Mouse (Mus musculus) MEL (cell line): ENCODE results near the gene Olfr462.

Experiments
- BHLHE40 ChIP-seq: IDR thresholded peaks from 2 replicates; pipeline ENCODE4 v1.6.1; 2012; ENCODE audit warnings: low read depth, mild to moderate bottlenecking, inconsistent platforms, low read length, improper control_type of control experiment, borderline replicate concordance
- CHD1 ChIP-seq: IDR thresholded peaks from 2 replicates; pipeline ENCODE4 v1.6.1; 2012; ENCODE audit warnings: low read depth, mild to moderate bottlenecking, inconsistent platforms, low read length, improper control_type of control experiment
- CHD2 ChIP-seq: IDR thresholded peaks from 2 replicates; pipeline ENCODE4 v1.6.1; 2011; ENCODE audit warnings: low read length, improper control_type of control experiment
- CTCF ChIP-seq, 3 experiments: IDR thresholded peaks in 2 of 3; conservative IDR thresholded peaks in 1 of 3; 2 replicates each; pipeline ENCODE4 v1.5.1; 2011 to 2012; ENCODE audit warnings: low read length in 3 of 3, low read depth in 2 of 3, mild to moderate bottlenecking in 2 of 3, improper control_type of control experiment in 1 of 3, inconsistent platforms in 1 of 3, mixed read lengths in 1 of 3, moderate library complexity in 1 of 3; ENCODE audit not compliant: control insufficient read depth in 1 of 3, insufficient read depth in 1 of 3, poor library complexity in 1 of 3, severe bottlenecking in 1 of 3
- GATA1 ChIP-seq: IDR thresholded peaks from 2 replicates; pipeline ENCODE4 v1.6.1; 2011; ENCODE audit warnings: low read depth, low read length, improper control_type of control experiment
- KAT2A ChIP-seq: conservative IDR thresholded peaks from 2 replicates; pipeline ENCODE4 v1.6.1; 2012; ENCODE audit warnings: low read depth, low read length, improper control_type of control experiment, inconsistent platforms
- MAX ChIP-seq: IDR thresholded peaks from 2 replicates; pipeline ENCODE4 v1.6.1; 2011; ENCODE audit warnings: low read length, improper control_type of control experiment
- MYC ChIP-seq: IDR thresholded peaks from 2 replicates; pipeline ENCODE4 v1.6.1; 2011; ENCODE audit warnings: low read depth, mild to moderate bottlenecking, low read length, improper control_type of control experiment, moderate library complexity
- POLR2A ChIP-seq, 2 experiments: IDR thresholded peaks; 2 replicates each; pipeline ENCODE4 v1.6.1; 2011 to 2012; ENCODE audit warnings: low read length in 2 of 2, mild to moderate bottlenecking in 2 of 2, control low read depth in 1 of 2, improper control_type of control experiment in 1 of 2, low read depth in 1 of 2, moderate library complexity in 1 of 2; ENCODE audit not compliant: control insufficient read depth in 1 of 2, insufficient read depth in 1 of 2, poor library complexity in 1 of 2
- POLR2AphosphoS2 ChIP-seq: IDR thresholded peaks from 2 replicates; pipeline ENCODE4 v1.6.1; 2011; ENCODE audit warnings: low read length, improper control_type of control experiment

- no peak for TF ChIP-seq CTCF (IDR thresholded peaks at IDR 0.05 in 2 of 3, conservative IDR thresholded peaks at IDR 0.05 in 1 of 3; ENCODE audit: control insufficient read depth in 1 of 3, insufficient read depth in 1 of 3, low read depth in 2 of 3, low read length in 3 of 3, poor library complexity in 1 of 3, severe bottlenecking in 1 of 3)
- no peak for TF ChIP-seq CHD1
- TF ChIP-seq MAX: no peak
- TF ChIP-seq POLR2AphosphoS2: no peak
- TF ChIP-seq BHLHE40: no peak
- TF ChIP-seq POLR2A (IDR thresholded peaks at IDR 0.05; ENCODE audit: control insufficient read depth in 1 of 2, insufficient read depth in 1 of 2, low read depth in 1 of 2, low read length in 2 of 2, poor library complexity in 1 of 2): no peak
- TF ChIP-seq KAT2A: no peak
- no peak for TF ChIP-seq CHD2
- no peak for TF ChIP-seq GATA1
- no peak for TF ChIP-seq MYC
Observed at GRCm38 (mm10) chr11:87875436-87875835, 16.6 kb downstream of the Olfr462 start, which contains the start of gene Epx.
